Mouse (Mus musculus) adrenal gland, postnatal 25 days (tissue): ENCODE data around the gene Stpg2. TPM values are rescaled to one million over a fixed set of nuclear protein-coding genes. Genes with fewer than 3 reads are reported as not detected.

ENCODE experiments used
- DNase-seq: peaks from one replicate; pipeline ENCODE4 v3.0.0; 2021; ENCODE audit warnings: mixed read lengths
- total RNA-seq: library from RNA; stranded (reverse); gene quantifications from 2 replicates; pipeline ENCODE4 v1.2.3, GENCODE M21; 2021

Gene Stpg2
- total RNA-seq, 1 experiment from 2014 or later: 0.24 TPM

DNA sequence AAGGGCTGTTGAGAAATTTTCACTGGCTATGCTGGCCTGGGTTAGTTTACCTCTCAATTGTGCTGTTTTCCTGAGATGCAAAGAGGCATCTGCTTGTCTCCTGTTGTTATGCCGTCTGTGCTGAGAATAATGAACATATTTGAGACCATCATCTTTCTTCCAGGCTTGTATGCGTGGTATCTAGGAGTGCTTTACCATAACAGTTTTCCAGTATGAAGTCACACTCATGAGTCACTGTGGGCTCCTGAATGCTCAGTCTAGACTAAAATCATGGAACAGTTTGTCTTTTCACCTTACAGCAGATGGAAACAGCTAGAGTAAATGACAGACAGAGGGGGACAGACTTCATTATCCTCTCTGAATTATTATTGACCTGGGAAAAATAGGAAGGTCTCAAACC lies 527.7 kb downstream of the Stpg2 start:
- DNase-seq: no peak

GRCm38 (mm10) chr3:139739388-139739787 lies 533.9 kb downstream of the Stpg2 start:
- DNase-seq: no peak

Other genes starting within 250 kb of the Stpg2 start
- gene Rap1gds1, start 130.5 kb upstream of the Stpg2 start, total RNA-seq: 57.3 TPM in 2 replicates